Comparison of ENCODE assay signal across 8 mouse cellular contexts in the genomic region with DNA sequence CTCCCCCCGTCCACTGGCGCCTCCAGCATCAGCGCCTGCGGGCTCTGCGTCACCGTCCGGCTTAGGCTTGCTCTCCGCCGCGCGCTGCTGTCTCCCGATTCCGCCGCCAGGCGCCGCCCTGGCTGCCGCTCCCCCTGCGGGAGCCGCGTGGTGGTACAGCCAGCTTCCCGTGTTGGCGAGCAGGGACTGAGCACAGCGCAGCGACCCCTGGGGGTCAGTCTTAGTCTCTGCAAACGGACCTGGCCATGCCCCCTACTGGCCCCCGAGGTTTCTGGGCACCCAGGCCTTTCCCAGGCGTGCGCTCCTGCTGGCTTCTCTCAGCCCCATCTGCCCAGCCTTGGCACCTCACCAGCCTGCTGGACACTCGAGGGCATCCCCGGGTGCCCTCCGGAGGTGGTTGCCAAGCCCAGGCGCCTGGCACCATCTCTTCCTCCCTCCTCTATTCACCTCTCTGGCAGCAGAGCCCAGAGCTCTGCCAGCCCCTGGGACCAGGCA. TPM values are rescaled to one million over a fixed set of nuclear protein-coding genes. Genes with fewer than 3 reads are reported as not detected.
DNase-seq lines count a peak whose midpoint lies in the region; ATAC-seq and TF ChIP-seq lines count a peak whose summit lies in the region.

No protein-coding gene starts in this region.

- TF ChIP-seq POLR2A in cortical plate, adult 2 months (IDR thresholded peaks at IDR 0.05; ENCODE audit: extremely low read depth, insufficient read depth, low read length), result no peak

- peak overlapping the region; percentile 71 for H3K4me2 ChIP-seq in hindbrain, embryonic 15.5 days
- H3K4me2 ChIP-seq in lung, postnatal 0 days (replicated peaks; ENCODE audit: low read depth, low read length), result peak overlapping the region; percentile 38

- no peaks in the 10 kb centered on the region for H3K27me3 ChIP-seq in hindbrain, embryonic 15.5 days
- peaks cover 16% of the 10 kb centered on the region for H3K27me3 ChIP-seq in lung, postnatal 0 days (replicated peaks; ENCODE audit: insufficient read depth, low read length)

- no peaks in the 10 kb centered on the region for H3K9me3 ChIP-seq in hindbrain, embryonic 15.5 days
- no peaks in the 10 kb centered on the region for H3K9me3 ChIP-seq in lung, postnatal 0 days (ENCODE audit: low read length)

- H3K4me1 ChIP-seq in cortical plate, adult 2 months (ENCODE audit: control insufficient read depth, insufficient read depth, low read length), result peaks cover 9% of the 10 kb centered on the region
- H3K4me1 ChIP-seq in hindbrain, embryonic 15.5 days (replicated peaks), result peaks cover 77% of the 10 kb centered on the region
- no peaks in the 10 kb centered on the region for H3K4me1 ChIP-seq in lung, postnatal 0 days (ENCODE audit: insufficient read depth, low read depth, low read length)

- 2% methylated on average over 32 of the region's 32 CpGs for WGBS in hindbrain, embryonic 15.5 days
- 4% methylated on average over 28 of the region's 32 CpGs for WGBS in lung, postnatal 0 days

- DNase-seq in adrenal gland, adult 8-10 months, result peak; percentile 67
- peak; percentile 75 for DNase-seq in gastrocnemius, adult 2 months
- peak; percentile 87 to 96 for DNase-seq in layer of hippocampus, postnatal 25 days (ENCODE audit: extremely low spot score in 1 of 2, low spot score in 1 of 2)
- DNase-seq in lung, postnatal 0 days (ENCODE audit: low spot score), result peak; percentile 58
- peak; percentile 96 for DNase-seq in retina, postnatal 1 day
- DNase-seq in urinary bladder, postnatal 14 days (ENCODE audit: low spot score), result peak; percentile 65

- ATAC-seq in hindbrain, embryonic 15.5 days (ENCODE audit: low FRiP score, low read depth), result peak; percentile 93
- peak; percentile 53 for ATAC-seq in lung, postnatal 0 days

- no peaks in the 10 kb centered on the region for H3K36me3 ChIP-seq in hindbrain, embryonic 15.5 days
- H3K36me3 ChIP-seq in lung, postnatal 0 days (ENCODE audit: insufficient read depth, low read length), result no peaks in the 10 kb centered on the region

- peak overlapping the region; percentile 68 for H3K9ac ChIP-seq in hindbrain, embryonic 15.5 days
- no peak overlapping the region for H3K9ac ChIP-seq in lung, postnatal 0 days (replicated peaks; ENCODE audit: low read depth)

- H3K27ac ChIP-seq in cortical plate, adult 2 months (ENCODE audit: insufficient read depth, low read length), result no peak overlapping the region
- no peak overlapping the region for H3K27ac ChIP-seq in gastrocnemius, adult 2 months
- peak overlapping the region; percentile 77 for H3K27ac ChIP-seq in hindbrain, embryonic 15.5 days (replicated peaks)
- H3K27ac ChIP-seq in lung, postnatal 0 days (ENCODE audit: low read length), result no peak overlapping the region

- no peak for TF ChIP-seq EP300 in lung, postnatal 0 days (IDR thresholded peaks at IDR 0.05)

- intact Hi-C loops in gastrocnemius, adult 2 months (cut with DNase I), result no loop called here

- peak overlapping the region; percentile 70 for H3K4me3 ChIP-seq in cortical plate, adult 2 months (ENCODE audit: insufficient read depth, low read length)
- H3K4me3 ChIP-seq in gastrocnemius, adult 2 months, result peak overlapping the region; percentile 60
- peak overlapping the region; percentile 57 for H3K4me3 ChIP-seq in hindbrain, embryonic 15.5 days
- peak overlapping the region; percentile 8; the same call in 1 of the 2 replicates for H3K4me3 ChIP-seq in lung, postnatal 0 days (ENCODE audit: low read depth, low read length)

- peak; percentile 92 for TF ChIP-seq CTCF in cortical plate, adult 2 months (IDR thresholded peaks at IDR 0.05; ENCODE audit: extremely low read depth, insufficient read depth, low read length)
- peak; percentile 81 for TF ChIP-seq CTCF in gastrocnemius, adult 2 months (IDR thresholded peaks at IDR 0.05)
- peak; percentile 93 for TF ChIP-seq CTCF in lung, postnatal 0 days (IDR thresholded peaks at IDR 0.05)

RNA-seq across cellular contexts. Expression of gene Disp3, which starts 0.3 kb away (rescaled TPM):
- under 1 TPM; 0.42 to 0.68 (median 0.66) TPM for total RNA-seq in adrenal gland, adult 8-10 months (2022)
- polyA plus RNA-seq in cortical plate, adult 2 months (2012; rRNA removed), result 19.6 and 20.1 TPM in 2 replicates
- total RNA-seq in gastrocnemius, adult 2 months (2021), result not detected
- 13.3 and 15.3 TPM in 2 replicates for polyA plus RNA-seq in hindbrain, embryonic 15.5 days (2015; fragmentation: Nextera tagmentation; extraction: Ambion mirVana)
- 10 to 100 TPM; 32.4 to 33.6 TPM for total RNA-seq in layer of hippocampus, postnatal 25 days (2021)
- 0.02 and 0.12 TPM in 2 replicates for polyA plus RNA-seq in lung, postnatal 0 days (2015; fragmentation: Nextera tagmentation; extraction: Ambion mirVana)

Comparison
In these comparisons a context has a peak if more than half of its experiments do, and no peak if none do; other contexts are left out.
1. H3K4me3 ChIP-seq: peak in every context shown above with its lines; median percentile 70 in cortical plate, adult 2 months; 60 in gastrocnemius, adult 2 months; 57 in hindbrain, embryonic 15.5 days; 8 in lung, postnatal 0 days.
2. RNA of gene Disp3, which starts 0.3 kb away (total RNA-seq): 32.4 to 33.6 TPM in layer of hippocampus, postnatal 25 days; 0.42 to 0.68 TPM in adrenal gland, adult 8-10 months and not detected in gastrocnemius, adult 2 months; every median in the first group is over 10 times any median in the second.
3. Peak in every context shown above with its lines, with median percentiles within 50 percentile points of each other: DNase-seq and CTCF ChIP-seq.